Mouse (Mus musculus) heart, postnatal 0 days (tissue): ENCODE results near the gene Bcr. TPM values are rescaled to one million over a fixed set of nuclear protein-coding genes. Genes with fewer than 3 reads are reported as not detected.

Source experiments
- ATAC-seq: fragments of 200-750 bp; cut with Nextera tagmentation; 2 replicates; pipeline ENCODE4 v1.8.0; 2017; ENCODE audit warnings: low read depth, moderate number of reproducible peaks, moderate library complexity; ENCODE audit not compliant: insufficient read depth
- DNase-seq: peaks from one replicate; pipeline ENCODE4 v3.0.0-alpha.2; 2016; ENCODE audit warnings: low spot score
- H3K27ac ChIP-seq: fragments of 300-500 bp; sonication (generic); 2 replicates; pipeline ENCODE4 v1.5.1; 2014; ENCODE audit warnings: low read depth, mild to moderate bottlenecking
- H3K27me3 ChIP-seq: fragments of 300-500 bp; sonication (generic); 2 replicates; pipeline ENCODE4 v1.6.1; 2014; ENCODE audit warnings: low read length, mixed read lengths; ENCODE audit not compliant: control insufficient read depth, insufficient read depth
- H3K36me3 ChIP-seq: fragments of 300-500 bp; sonication (generic); replicated peaks from 2 replicates; pipeline ENCODE4 v1.6.1; 2014; ENCODE audit warnings: low read length, mixed read lengths; ENCODE audit not compliant: control insufficient read depth, insufficient read depth
- H3K4me1 ChIP-seq: fragments of 300-500 bp; sonication (generic); 2 replicates; pipeline ENCODE4 v1.6.1; 2014; ENCODE audit warnings: antibody characterized with exemption; ENCODE audit not compliant: control insufficient read depth, insufficient read depth
- H3K4me2 ChIP-seq: fragments of 300-500 bp; sonication (generic); 2 replicates; pipeline ENCODE4 v1.6.1; 2014; ENCODE audit warnings: low read depth, mild to moderate bottlenecking, low read length, moderate library complexity
- H3K4me3 ChIP-seq: fragments of 300-500 bp; sonication (generic); 2 replicates; pipeline ENCODE4 v1.5.1; 2014; ENCODE audit warnings: low read depth, low read length
- H3K9ac ChIP-seq: fragments of 300-500 bp; sonication (generic); replicated peaks from 2 replicates; pipeline ENCODE4 v1.6.1; 2014; ENCODE audit warnings: low read depth, low read length, mixed read lengths
- H3K9me3 ChIP-seq: fragments of 300-500 bp; sonication (generic); replicated peaks from 2 replicates; pipeline ENCODE4 v1.6.1; 2016; ENCODE audit warnings: low read length; ENCODE audit not compliant: control insufficient read depth
- CTCF ChIP-seq: IDR thresholded peaks from 2 replicates; pipeline ENCODE4 v1.5.1; 2016; ENCODE audit warnings: antibody characterized with exemption, control low read depth, low read depth
- EP300 ChIP-seq: IDR thresholded peaks from 2 replicates; pipeline ENCODE4 v1.6.1; 2016; ENCODE audit warnings: antibody characterized with exemption, low read depth
- WGBS: fragments of 180-500 bp; shearing (Covaris S2); extraction: QIAGEN DNeasy Blood & Tissue Kit; methylation state at CpG from one replicate; pipeline ENCODE4 v1.1.7; 2014; 5-methylcytosine and 5-hydroxymethylcytosine counted together
- polyA plus RNA-seq: library from polyadenylated mRNA; unstranded; fragments of >200 nt; fragmentation: Nextera tagmentation; extraction: Ambion mirVana; gene quantifications from 2 replicates; pipeline ENCODE4 v1.2.1, GENCODE M21; 2015
- total RNA-seq: library from RNA; depleted of rRNA; stranded (reverse); fragments of >200 nt; gene quantifications from 2 replicates; pipeline ENCODE4 v1.2.3, GENCODE M21; 2014; ENCODE audit warnings: low replicate concordance

The Bcr gene
- total and polyA plus RNA-seq, 2 experiments from 2014 or later = 9.3 to 12.1 TPM

DNA sequence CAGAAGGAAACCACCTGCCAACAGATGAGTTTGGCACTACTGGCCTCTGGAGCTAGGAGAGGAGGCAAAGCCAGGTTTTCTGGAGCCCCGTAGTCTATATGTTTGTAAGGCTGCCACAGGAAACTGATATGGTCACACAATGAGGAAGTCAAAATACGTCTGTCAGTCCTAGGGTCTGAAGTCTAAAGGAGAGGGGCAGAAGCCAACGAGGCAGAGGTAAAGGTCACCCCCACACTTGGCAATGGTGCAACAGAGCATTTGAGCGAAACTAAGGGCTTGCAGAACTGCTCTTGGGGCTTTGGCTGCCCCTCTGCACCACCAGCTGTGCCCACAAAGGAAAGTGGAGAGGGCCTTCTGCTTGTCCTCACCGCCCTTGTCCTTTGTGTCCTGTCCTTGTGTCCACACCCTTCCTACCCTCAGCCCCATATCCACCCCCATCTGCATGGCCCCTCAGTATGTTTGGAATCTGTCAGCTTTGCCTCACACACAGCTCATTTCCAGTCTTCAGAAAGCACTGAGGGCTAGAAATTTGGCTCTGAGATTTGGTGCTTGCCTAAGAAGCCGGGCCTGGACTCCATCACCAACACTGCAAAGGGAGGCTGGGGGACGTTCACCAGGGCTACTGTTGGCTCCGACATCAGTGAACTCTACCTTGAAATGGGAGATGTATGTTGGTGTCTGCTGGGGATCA lies 127.1 kb downstream of the Bcr start:
- Histone ChIP-seq H3K27me3 (no peaks in the 10 kb centered on the region), H3K9me3 (no peaks in the 10 kb centered on the region), H3K27ac (no peak overlapping the region), H3K4me1 (peaks cover 4% of the 10 kb centered on the region; the same call in 1 of the 2 replicates), H3K9ac (no peak overlapping the region), H3K4me3 (no peak overlapping the region), H3K36me3 (no peaks in the 10 kb centered on the region), H3K4me2 (no peak overlapping the region)
- 47% methylated on average over 8 of the region's 8 CpGs for WGBS
- TF ChIP-seq EP300 (no peak), CTCF (no peak)
- DNase-seq (no peak), ATAC-seq (no peak)

DNA sequence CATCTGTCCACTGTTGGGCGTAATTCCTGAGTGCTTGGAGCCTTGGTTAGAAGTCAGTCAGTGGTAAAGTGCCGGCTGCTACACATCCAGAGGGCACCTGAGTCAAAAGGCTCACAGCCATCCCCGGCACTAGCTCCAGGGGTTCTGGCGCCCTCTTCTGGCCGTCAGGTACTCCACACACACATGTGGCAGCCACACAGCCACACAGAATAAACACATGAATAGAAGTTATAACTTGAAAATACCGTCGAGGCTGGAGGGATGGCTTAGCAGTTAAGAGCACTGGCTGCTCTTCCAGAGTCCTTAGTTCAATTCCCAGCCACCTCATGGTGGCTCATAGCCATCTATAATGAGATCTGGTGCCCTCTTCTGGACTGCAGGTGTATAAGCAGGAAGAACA lies 131.3 kb downstream of the Bcr start:
- no peak for DNase-seq
- Histone ChIP-seq H3K36me3 (no peaks in the 10 kb centered on the region), H3K27me3 (no peaks in the 10 kb centered on the region), H3K27ac (no peak overlapping the region), H3K9me3 (0 out of 2 replicates have a peak, but pooled peaks cover 3% of the 10 kb centered on the region), H3K4me3 (no peak overlapping the region), H3K4me2 (no peak overlapping the region), H3K9ac (no peak overlapping the region), H3K4me1 (peaks cover 4% of the 10 kb centered on the region; the same call in 1 of the 2 replicates)
- no peak for ATAC-seq
- 46% methylated on average over 7 of the region's 7 CpGs for WGBS
- TF ChIP-seq CTCF (no peak; the same call in 1 of the 2 replicates), EP300 (no peak)

DNA sequence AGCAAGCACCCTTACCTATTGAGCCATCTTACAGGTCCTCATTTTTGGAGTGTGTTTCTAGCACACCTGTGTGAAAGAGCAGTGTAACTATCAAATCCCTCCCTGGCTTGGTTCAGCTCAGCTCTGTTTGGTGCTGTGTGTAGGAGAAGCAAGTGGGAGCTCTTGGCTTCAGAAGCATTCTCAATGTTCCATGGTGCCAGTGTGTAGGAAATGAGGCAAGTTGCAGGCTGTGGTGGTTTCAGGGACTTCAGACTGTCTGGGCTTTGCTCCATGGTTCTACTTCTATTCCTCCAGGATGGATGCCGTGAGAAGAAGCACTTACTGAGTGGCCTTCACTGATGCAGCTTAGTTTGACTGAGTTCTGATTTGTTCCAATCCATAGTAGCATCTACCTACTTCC lies 137.4 kb downstream of the Bcr start:
- DNase-seq = no peak
- Histone ChIP-seq H3K27me3 (no peaks in the 10 kb centered on the region), H3K9ac (no peak overlapping the region), H3K4me1 (no peaks in the 10 kb centered on the region), H3K36me3 (no peaks in the 10 kb centered on the region), H3K27ac (no peak overlapping the region), H3K4me2 (no peak overlapping the region), H3K4me3 (no peak overlapping the region), H3K9me3 (0 out of 2 replicates have a peak, but pooled peaks cover 3% of the 10 kb centered on the region)
- 56% methylated on average over 1 of the region's 1 CpGs for WGBS
- TF ChIP-seq EP300 (no peak), CTCF (no peak)
- ATAC-seq = no peak

DNA sequence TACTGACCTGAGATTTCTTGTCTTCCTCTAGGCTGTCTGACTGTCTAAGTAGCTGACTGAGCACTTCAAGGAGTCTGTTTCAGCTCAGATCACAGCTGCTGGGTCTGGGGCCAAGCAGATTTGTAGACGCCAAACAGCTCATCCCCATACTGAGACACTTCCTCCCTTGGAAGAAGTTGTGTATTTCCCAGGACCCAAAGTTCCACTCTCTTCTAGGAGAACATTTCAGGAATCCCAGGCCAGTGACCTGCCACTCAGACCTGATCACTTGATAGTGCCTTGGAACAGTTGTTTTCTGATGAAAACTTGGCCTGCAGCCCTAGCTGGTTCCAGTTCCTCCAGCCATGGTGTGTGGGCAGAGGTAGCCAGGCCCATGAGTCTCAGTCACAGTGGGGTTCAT lies 140.3 kb downstream of the Bcr start:
- ATAC-seq = no peak
- Histone ChIP-seq H3K27me3 (no peaks in the 10 kb centered on the region), H3K9ac (no peak overlapping the region), H3K9me3 (no peaks in the 10 kb centered on the region), H3K27ac (no peak overlapping the region), H3K4me3 (no peak overlapping the region), H3K4me1 (no peaks in the 10 kb centered on the region), H3K4me2 (no peak overlapping the region), H3K36me3 (no peaks in the 10 kb centered on the region)
- WGBS = 56% methylated on average over 1 of the region's 1 CpGs
- DNase-seq = no peak
- TF ChIP-seq CTCF = no peak
- TF ChIP-seq EP300 = no peak

DNA sequence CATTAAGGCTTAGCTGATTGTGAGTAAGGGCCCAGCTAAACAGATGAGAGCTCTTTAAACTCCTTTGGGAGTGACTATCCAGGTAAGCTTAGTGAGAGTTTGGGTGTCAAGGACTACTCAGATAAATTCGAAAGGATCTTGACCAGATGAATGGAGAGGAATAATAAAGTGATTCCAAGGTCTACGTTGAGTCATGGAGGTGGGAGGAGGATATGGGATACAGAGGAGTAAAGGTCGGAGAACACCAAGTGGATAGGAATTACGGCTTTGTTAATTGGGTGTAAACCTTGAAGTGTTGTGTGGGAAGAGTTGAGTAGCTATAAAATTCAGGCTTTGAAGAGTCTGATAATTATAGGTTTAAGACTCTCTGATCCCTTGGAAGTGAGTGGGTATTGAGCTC lies 145.8 kb downstream of the Bcr start:
- DNase-seq = no peak
- H3K4me1 ChIP-seq = no peaks in the 10 kb centered on the region
- no peaks in the 10 kb centered on the region for H3K9me3 ChIP-seq
- 72% methylated on average over 4 of the region's 4 CpGs for WGBS
- no peak overlapping the region for H3K27ac ChIP-seq
- no peaks in the 10 kb centered on the region for H3K36me3 ChIP-seq
- no peaks in the 10 kb centered on the region for H3K27me3 ChIP-seq
- no peak overlapping the region for H3K4me2 ChIP-seq
- no peak overlapping the region for H3K9ac ChIP-seq
- H3K4me3 ChIP-seq = no peak overlapping the region
- no peak for TF ChIP-seq EP300
- no peak for TF ChIP-seq CTCF
- no peak for ATAC-seq

DNA sequence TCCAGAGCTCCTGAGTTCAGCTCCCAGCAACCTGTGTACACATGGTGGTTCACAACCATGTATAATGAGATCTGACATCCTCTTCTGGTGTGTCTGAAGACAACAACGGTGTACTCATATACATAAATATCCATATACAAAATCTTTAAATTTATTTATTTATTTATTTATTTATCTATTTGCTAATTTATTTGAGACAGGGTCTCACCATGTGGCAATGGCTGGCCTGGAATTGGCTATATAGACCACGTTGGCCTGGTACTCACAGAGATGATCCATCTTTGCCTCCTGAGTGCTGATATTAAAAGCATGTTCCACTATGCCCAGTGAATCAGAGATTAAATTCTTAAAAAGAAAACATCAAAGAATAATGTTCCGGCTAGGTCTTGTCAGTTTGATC lies 150.4 kb downstream of the Bcr start:
- TF ChIP-seq CTCF = no peak
- no peak for TF ChIP-seq EP300
- 95% methylated on average over 3 of the region's 3 CpGs for WGBS
- Histone ChIP-seq H3K9ac (no peak overlapping the region), H3K27me3 (no peaks in the 10 kb centered on the region), H3K36me3 (no peaks in the 10 kb centered on the region), H3K4me1 (peaks cover 5% of the 10 kb centered on the region; the same call in 1 of the 2 replicates), H3K9me3 (no peaks in the 10 kb centered on the region), H3K27ac (no peak overlapping the region), H3K4me3 (no peak overlapping the region), H3K4me2 (no peak overlapping the region)
- ATAC-seq (no peak), DNase-seq (no peak)
